Mouse (Mus musculus): ENCODE measurements around the gene Mrpl1. TPM values are rescaled to one million over a fixed set of nuclear protein-coding genes. Genes with fewer than 3 reads are reported as not detected.

Gene Mrpl1
- total RNA-seq, 2 experiments from 2014 or later = 21.1 to 22.2 TPM

DNA sequence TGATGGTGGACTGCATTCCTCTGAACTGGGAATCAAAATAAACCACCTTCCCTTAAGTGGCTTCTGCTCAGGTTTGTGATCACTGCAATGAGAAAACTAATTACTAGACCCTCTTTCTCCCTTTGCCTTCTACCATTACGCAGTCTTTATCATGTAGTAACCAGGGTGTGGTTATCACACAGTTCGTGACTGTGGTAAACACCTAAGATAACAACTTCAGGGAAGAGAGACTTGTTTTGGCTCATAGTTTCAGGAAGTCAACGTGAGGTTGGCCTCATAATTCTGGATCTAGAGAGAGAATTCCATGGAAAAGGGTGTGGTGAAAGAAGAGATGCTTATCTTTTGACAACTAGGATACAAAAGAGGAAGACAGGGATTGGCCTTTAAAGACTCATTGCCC lies 9.0 kb upstream of the Mrpl1 start:
- intact Hi-C loops (cut with DNase I; ENCODE audit: low total_unique reads) = no loop called here
- DNase-seq = no peak

DNA sequence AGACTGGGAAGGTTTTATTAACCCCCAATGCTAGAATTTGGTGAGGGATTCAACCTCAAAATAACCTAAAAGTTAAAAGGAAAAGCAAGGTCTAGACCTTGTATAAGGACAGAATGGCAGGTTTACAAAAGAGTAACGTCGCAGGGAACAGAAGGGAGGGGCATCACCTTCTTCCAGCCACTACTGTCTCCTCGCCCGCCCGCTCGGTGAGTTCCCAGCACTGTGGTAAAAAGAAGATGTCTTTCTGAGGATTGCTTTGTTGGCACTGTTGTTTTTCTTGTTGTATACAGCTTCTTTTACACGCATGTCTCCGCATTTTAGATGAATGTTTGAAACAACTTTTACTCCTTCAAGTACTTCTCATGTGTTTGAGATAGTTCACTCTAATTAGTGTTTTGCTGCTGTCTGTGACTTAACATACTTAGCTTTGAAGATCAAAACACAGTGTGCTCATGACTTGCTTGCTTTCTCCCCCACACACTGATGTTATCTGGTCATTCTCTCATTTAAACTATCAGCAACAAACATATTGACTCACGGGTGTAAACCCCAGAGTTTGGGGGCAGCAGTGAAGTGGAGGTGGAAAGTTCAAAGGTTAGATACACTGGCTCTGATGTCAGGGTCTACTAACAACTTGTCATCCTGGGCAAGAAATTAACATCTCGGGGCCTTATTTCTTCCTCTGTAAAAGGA lies 7.7 kb upstream of the Mrpl1 start:
- intact Hi-C loops (cut with DNase I; ENCODE audit: low total_unique reads) = no loop called here
- no peak for DNase-seq

DNA sequence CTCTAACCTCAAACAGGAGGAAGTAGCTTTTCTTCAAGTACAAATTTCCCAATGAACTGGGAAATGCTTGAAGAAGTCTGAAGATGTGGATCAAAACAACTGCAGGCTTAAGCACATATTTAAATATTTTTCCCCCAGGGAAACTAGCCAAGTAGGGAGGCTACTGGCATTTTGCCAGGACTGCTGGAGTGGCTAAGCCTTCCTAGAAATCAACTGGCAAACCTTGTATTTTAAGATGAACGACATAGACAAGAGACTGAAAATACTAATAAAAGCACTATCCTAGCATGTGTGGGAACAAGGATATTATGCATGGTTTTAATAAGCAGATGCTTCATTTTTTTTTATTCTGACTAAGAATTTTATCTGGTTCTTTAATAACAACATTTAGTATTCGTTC lies 2.4 kb upstream of the Mrpl1 start:
- no peak for DNase-seq
- intact Hi-C loops (cut with DNase I; ENCODE audit: low total_unique reads) = loop anchor here (5.0 kb wide), 1 partner anchor 45 kb away; the partner anchor contains the start of gene Cnot6l

DNA sequence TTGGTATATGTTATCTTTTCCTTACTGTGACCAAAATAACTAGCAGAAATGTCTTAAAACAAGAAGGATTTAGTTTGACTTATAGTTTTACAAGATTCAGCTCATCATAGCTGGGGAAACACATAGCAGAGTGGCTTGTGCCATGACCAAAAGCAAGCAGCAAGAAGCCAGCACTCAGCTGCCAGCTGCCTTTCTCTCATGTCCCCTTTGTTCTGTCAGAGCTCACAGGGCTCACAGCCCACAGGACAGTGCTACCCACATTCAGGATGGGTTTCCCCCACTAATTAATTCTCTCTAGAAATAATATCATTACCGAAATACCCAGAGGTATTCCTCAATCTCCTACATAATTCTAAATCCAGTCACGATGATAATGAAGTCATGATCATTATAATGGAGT lies 1.8 kb upstream of the Mrpl1 start:
- intact Hi-C loops (cut with DNase I; ENCODE audit: low total_unique reads) = loop anchor here (5.0 kb wide), 1 partner anchor 45 kb away; the partner anchor contains the start of gene Cnot6l
- DNase-seq = no peak

DNA sequence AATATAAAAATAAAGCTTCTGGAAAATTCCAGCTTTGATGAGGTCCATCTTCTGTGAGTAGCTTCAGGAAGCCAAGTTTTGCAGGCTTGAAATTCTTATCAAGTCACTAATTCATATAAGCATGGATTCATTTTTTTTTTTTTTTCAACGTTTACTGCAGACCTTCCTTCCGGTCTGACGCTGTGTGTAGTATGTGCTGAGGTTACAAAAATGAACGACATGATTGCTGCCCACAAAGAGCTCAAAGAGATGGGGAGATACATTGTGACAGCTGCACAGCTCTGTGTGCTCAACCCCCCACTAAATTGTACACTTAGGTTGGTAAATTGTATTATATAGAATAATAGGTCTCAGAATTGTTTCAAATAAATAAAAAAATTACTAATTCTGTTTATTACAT lies 750 bp upstream of the Mrpl1 start:
- intact Hi-C loops (cut with DNase I; ENCODE audit: low total_unique reads) = loop anchor here (5.0 kb wide), 1 partner anchor 46 kb away; the partner anchor contains the start of gene Cnot6l
- no peak for DNase-seq

DNA sequence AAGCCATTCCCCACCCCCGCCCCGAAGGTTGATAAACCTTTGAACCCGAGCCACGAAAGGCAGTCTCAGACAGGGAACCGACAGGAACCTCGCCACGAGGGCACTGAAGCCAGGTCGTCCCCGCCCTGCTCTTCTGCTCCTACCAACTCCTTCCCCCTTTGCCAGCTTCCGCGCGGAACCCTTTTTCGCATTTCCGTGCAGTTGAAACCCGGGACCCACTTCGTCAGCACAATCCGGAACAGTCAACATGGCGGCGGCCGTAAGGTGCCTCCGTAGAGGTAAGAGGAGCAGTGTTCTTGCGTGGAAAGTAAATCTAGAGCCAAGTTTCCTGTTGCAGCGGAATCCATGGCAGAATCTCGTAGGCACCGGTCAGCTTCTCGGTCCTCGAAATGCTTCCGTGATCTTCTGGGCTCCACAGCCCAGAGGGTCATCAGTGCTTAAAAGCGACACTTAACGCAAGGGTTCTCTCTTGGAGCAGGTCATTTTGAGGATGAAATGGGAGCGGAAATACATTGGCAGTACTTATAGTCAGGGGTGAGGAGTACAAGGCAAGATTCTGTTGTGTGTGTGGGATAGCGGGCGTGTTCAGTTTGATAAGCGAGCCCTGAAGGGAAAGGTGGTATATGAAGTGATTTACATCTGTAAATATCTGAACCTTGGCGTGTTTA lies 757 bp downstream of the Mrpl1 start:
- peak; percentile 92 for DNase-seq
- intact Hi-C loops (cut with DNase I; ENCODE audit: low total_unique reads) = loop anchor here (5.0 kb wide), 1 partner anchor 48 kb away; the partner anchor contains the start of gene Cnot6l

DNA sequence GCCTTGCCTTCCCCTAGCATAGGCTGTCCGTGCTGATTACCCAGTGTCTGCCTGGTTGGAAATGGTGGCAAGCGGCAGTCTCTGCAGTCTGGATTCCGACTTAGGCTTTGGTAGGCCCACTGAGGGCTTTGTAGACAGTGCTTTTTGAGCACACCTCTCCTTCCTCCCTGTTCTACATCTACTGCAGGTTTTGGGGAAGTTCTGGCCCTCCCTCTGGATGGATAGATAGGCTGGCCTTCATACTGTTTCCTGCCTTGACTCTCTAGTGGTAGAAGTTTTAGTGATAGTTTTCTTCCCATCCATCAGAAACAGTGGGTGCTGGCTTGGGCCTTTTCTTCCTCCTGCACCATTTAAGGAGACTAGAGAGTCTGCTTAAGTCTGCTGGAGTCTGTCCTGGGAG lies 9.4 kb downstream of the Mrpl1 start:
- DNase-seq = no peak
- intact Hi-C loops (cut with DNase I; ENCODE audit: low total_unique reads) = no loop called here

DNA sequence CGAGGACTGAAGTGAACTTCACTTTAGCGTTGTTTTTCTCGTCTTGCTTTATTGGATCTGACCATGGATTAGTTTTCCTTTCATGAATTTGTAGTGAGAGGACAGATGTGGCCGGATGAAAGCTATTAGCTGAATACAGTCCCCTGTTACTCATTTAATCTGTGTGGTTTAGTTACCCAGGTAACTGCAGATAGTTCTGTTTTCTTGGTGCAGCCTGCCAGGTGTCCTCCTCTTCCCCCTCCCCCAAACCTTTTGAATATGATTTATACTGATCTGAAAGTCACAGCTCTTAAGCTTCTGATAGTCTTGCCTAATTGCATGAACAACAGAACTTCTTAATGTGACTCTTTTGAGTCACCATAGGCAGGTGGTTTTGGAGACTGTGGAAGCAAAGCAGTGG lies 10.2 kb downstream of the Mrpl1 start:
- DNase-seq = no peak
- intact Hi-C loops (cut with DNase I; ENCODE audit: low total_unique reads) = no loop called here

DNA sequence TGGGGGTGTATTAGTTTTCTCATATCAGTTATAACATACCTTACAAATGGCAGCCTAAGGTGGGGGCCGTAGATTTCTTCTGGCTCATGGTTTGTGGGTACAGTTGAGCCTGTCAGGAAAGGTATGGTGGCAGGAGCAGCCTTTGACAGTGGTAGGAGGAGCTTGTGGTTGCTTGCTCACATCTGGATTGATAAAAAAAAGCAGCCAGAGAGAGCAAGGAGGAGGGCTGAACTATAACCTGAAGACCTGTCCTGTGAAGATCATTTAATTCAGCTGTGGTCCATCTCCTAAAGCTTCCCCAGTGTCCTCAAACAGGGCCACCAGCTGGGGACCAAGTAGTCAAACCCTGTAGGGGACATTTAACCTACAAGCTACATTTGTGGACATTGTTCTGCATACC lies 12.0 kb downstream of the Mrpl1 start:
- DNase-seq = no peak
- intact Hi-C loops (cut with DNase I; ENCODE audit: low total_unique reads) = no loop called here

DNA sequence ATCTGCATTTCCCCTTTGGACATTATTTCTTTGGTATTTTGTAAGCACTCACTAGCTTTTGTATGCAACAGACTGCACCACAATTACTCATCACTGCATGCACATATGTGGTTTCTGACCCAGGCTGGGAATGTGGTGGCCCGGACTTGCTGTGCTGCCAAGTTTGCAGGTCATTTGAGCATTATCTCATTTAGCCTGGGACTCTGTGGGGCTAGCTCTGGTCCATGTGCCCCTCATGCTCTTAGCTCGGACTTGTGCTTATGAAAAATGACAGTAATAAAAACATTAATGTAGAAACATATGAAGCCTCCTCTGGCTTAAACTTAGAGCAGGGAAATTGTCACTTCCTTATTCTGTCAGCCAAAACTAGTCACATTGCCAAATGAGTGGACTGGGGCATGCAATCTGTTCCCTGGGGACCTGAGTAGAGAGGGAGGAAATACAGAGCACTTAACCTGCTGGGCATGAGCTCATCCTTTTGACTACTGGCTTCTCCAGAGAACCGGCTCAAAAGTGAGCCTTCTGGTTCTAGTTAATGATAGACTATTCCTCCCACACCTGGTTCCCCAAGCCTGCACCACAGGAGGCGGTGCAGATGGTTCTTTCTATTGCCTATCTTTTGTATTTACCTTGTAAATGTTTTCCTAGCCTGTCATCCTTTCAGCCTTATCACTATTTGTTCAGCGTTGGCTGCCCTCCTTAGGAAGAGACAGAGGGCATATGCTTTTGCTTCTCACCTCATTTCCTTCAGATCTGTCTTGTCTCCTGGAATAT lies 12.7 kb downstream of the Mrpl1 start:
- no peak for DNase-seq
- intact Hi-C loops (cut with DNase I; ENCODE audit: low total_unique reads) = no loop called here

DNA sequence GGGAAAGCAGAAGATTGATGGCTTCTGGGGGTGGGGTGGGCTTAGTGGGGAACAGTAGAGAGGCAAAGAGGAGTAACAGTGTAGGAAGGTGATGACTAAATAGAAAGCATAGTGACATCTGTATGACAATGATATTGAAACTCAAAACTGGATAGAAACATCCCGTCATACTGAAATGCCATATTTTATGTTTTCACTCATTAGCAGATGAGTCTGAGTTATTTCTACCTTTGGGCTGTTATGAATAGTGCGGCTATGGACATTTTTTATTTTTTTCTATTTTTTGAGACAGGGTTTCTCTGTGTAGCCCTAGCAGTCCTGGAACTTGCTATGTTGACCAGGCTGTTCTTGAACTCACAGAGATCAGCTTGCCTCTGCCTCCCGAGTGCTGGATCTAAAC lies 13.7 kb downstream of the Mrpl1 start:
- DNase-seq = no peak
- intact Hi-C loops (cut with DNase I; ENCODE audit: low total_unique reads) = no loop called here

DNA sequence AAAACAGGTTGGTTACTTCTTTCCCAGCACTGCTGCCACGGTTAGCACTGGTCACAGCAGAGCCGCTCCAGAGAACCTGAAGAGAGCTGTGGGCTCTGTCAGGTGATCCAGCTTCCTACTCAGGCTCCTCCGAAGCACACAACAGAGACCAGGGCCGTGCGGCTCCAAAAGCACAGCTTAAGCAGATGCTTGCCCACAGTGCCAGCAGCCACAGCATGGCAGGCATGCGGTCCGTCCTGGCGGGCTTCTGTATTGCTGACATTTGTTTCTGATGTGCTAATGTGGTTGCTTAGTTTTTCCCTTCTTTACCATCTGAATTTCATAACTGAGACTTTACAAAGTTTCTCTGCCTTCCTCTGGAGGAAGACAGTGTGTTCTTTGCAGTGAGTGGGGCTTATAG lies 17.2 kb downstream of the Mrpl1 start:
- no peak for DNase-seq
- intact Hi-C loops (cut with DNase I; ENCODE audit: low total_unique reads) = no loop called here

DNA sequence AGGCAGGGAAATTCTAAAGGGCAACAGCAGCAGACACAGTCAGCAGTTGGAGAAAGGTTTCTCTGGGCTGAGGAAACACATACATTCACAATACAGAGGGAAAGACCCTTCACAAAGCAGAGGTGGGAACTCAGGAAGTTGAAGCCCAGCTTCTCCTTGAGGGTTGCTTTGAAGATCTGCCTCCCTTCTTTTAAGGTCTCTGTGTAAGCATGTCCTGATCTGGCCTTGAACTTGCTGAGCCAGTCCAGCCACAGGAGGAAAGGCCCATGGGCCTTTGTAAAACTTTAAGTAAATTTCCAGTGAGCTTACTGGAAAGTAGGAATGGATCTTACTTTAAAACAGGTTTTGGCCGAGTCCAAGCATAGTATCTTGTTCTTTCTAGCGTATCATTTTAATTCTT lies 19.7 kb downstream of the Mrpl1 start:
- intact Hi-C loops (cut with DNase I; ENCODE audit: low total_unique reads) = no loop called here
- DNase-seq = no peak

DNA sequence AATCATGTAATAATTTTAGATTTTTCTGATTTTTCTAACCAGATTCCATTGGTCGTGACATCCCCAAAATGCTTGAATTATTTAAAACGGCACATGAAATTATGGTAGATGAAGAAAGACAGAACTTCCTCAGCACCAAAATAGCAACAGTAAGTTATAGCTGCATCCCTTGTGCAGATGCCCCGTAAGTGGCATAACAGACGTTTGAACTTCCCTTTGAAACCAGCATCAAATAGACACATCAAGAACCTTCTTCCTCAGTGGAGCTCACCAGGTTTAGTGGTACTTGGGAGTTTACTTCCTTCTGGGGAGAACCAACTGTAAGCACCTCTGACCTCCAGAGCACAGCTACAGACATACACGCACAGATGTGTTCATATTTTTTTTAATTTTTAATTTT lies 29.5 kb downstream of the Mrpl1 start:
- no peak for DNase-seq
- intact Hi-C loops (cut with DNase I; ENCODE audit: low total_unique reads) = no loop called here

DNA sequence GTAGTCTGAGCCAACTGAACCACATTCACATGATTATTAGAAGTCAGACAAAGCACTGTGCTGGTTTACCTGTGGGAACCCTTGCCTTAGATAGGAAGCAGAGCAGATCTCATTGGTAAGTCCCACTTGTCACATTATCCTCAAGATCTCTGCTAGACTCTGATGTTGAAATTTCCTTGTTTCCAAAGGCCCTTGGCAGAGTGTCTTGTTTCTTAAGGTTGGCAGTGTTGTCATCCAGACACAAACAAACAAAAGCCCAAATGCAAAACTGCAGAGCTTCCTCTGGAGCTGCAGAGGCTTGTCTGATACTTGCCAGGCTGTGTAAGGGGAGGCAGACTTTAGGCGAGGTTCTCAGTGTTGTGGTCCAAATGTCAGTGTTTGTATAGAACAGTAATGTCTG lies 31.6 kb downstream of the Mrpl1 start:
- intact Hi-C loops (cut with DNase I; ENCODE audit: low total_unique reads) = no loop called here
- no peak for DNase-seq

DNA sequence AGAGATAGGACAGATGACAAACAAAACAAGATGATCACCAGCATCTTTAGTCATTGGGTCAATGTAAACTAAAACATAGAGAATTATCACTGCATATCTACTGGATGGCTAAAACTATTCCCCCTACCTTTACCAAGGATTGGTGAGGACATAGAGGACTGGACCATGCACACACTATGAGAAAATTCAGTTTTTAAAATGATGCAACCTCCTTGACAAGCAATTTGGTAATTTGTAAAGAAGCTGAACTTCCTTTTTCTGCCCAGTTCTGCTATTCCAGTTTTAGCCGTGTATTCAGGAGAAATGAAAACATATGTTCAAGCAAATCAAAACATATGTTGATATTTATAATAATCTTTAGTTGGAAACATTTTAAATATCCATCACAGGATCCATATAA lies 35.2 kb downstream of the Mrpl1 start:
- DNase-seq = no peak
- intact Hi-C loops (cut with DNase I; ENCODE audit: low total_unique reads) = no loop called here

DNA sequence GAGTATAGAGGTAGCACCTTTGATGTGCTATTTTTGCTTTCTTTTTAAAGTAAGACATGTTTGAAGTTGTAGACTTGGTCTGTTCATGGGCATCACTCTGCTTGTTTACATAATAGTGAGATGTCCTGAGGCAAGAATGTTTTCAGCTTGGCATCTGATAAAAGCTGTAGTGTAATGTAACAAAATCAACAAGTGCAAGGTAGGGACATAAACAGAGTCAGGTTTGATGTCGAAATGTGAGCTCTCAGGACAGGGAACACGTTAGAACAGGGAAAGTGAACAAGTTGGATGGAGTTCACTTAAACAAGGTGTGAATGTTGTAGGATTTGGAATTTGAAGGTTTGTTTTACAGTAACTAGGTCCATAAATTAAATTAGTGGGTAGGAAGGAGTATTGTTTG lies 44.7 kb downstream of the Mrpl1 start:
- intact Hi-C loops (cut with DNase I; ENCODE audit: low total_unique reads) = no loop called here
- DNase-seq = no peak

DNA sequence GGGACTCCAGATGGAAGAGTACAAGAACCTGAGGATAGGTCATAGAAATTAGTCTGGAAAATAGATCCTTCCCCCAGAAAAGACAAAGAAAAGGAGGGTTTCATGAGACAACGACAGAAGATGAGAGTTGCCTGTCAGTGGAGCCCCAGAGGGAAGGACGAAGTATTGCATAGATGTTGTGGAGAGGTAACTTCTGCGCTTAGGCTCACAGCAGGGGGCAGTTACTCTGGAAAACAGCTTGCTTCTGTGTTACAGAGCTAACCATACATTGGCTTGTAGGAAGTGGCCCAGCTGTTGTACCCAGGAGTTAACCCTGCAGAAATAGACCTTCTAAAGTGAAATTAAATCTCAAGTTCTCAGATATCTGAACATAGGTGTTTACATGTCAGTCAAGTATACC lies 45.9 kb downstream of the Mrpl1 start:
- DNase-seq = no peak
- intact Hi-C loops (cut with DNase I; ENCODE audit: low total_unique reads) = no loop called here

DNA sequence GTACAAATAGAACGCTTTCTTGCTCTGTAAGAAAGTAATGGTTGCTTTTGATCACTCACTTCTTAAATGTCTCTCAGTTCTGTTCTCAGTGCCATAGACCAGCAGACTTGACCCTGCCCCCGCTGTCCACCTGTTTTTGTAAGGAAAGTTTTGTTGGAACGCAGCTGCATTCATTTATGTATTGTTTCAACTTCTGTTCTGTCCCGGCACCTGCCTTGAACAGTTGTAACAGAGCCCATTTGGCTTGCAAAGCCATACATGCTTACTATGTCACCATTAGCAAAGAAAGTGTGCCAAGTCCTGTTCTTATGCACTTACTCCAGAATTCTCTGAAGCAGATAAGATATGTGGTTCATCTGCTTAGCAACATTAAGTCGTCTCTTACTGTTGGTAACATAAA lies 48.9 kb downstream of the Mrpl1 start:
- intact Hi-C loops (cut with DNase I; ENCODE audit: low total_unique reads) = no loop called here
- no peak for DNase-seq

DNA sequence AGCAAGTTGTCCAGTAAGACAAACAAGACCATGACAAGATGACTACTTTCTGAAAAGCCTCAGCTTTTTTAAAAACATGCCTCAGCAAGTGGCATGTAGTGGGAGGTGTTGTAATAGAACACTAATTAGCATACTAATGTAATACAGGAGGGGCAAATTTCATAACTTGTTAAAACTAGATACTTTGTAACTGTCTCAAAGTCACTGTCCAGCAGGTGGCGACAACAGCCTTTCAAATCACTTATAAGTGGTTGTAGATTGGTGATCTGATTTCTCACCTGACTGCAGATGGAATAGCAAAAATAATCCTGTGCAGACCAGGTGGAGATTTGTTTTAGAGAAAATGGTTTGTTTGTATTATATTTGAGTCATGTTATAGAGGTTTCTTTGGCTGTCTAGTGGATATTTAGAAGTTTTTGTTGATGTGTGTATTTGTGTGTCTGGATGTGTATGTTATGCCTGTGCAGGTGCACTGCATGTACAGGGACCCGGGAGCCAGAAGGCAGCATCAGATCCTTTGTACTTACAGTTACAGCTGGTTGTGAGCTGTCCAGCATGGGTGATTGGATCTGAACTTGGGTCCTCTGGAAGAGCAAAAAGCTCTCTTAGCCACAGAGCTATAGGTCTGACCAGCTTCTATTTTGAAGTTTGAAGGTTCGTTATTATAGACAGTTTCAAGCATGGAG lies 57.9 kb downstream of the Mrpl1 start:
- DNase-seq = peak; percentile 57
- intact Hi-C loops (cut with DNase I; ENCODE audit: low total_unique reads) = loop anchor here (5.0 to 10.0 kb wide), 2 partner anchors 410 to 498 kb away; no protein-coding TSS in a partner anchor

All from gastrocnemius, postnatal 14 days (tissue).